Mouse (Mus musculus): Measurements from ENCODE around the gene Sidt2. TPM values are rescaled to one million over a fixed set of nuclear protein-coding genes. Genes with fewer than 3 reads are reported as not detected.
A peak's percentile ranks its signal among the peaks of the same experiment; 100 is the strongest.

The Sidt2 gene
- polyA plus RNA-seq, 1 experiment, result 122 TPM

- H3K4me1 ChIP-seq (ENCODE audit: control insufficient read depth, insufficient read depth, low read length), result peaks cover 14% of the 10 kb centered on the region
- no peak overlapping the region for H3K27ac ChIP-seq (ENCODE audit: insufficient read depth, low read depth, low read length)
- no peak for TF ChIP-seq CTCF (IDR thresholded peaks at IDR 0.05; ENCODE audit: low read depth, low read length)
- no peak for TF ChIP-seq POLR2A (IDR thresholded peaks at IDR 0.05; ENCODE audit: borderline replicate concordance, low read depth, low read length)
- no peak overlapping the region for H3K4me3 ChIP-seq (ENCODE audit: insufficient read depth, low read length)
Measured at GRCm38 (mm10) chr9:45941329-45941888, 13.6 kb downstream of the Sidt2 start.

DNA sequence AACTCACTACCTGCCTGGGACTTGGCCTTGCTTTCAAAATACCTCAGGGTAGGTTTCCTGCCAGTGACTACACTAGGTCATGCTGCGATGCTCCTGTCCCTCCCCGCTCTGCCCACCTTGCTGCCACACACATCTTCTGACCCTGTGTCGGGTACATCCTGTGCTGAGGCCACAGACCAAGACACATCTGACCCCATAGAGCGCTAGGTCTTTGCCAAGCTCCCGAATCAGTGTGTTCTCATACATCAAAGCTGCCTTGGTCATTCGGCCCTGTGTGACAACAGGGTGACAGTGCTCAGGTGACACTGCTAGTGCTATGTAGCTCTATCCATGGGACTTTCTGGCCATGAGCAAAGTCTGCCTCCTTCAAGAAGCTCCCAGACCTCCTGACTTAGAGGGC, 15.3 kb downstream of the Sidt2 start:
- H3K4me1 ChIP-seq (ENCODE audit: control insufficient read depth, insufficient read depth, low read length), result peaks cover 6% of the 10 kb centered on the region
- no peak overlapping the region for H3K4me3 ChIP-seq (ENCODE audit: insufficient read depth, low read length)
- no peak overlapping the region for H3K27ac ChIP-seq (ENCODE audit: insufficient read depth, low read depth, low read length)
- TF ChIP-seq POLR2A (IDR thresholded peaks at IDR 0.05; ENCODE audit: borderline replicate concordance, low read depth, low read length) (no peak), CTCF (IDR thresholded peaks at IDR 0.05; ENCODE audit: low read depth, low read length) (no peak)

DNA sequence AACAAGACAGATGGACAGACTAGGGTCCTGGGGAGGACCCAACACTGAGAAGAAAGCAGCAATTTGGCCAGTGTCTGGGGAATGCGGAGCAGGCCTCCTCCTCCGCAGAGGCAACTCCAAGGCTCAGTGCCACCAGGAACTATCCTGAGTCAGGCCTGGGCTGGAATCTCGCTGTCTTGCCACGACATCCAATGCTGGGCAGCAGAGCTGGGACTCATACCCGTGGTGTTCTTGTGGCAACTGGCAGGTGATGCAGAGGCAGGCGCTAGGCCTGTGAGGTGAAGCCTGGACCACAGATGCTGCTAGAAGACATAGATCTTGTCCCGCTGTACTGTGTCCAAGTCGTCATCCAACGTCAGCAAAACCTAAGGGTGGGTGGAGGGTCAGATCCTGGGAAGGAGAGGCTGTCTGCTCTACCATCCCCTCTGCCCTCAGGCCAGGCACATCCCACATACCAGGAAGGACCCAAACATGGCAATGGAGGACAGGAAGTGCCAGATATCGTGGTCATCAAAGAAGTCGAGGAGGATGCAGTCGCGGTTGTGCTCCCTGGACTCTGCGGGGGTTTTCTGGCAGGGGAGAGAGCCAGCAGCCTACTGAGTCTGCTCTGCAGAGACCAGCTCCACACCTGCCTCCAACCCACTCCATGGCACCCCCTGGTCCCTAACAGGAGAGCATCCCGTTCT, 16.0 kb downstream of the Sidt2 start:
- H3K4me1 ChIP-seq (ENCODE audit: control insufficient read depth, insufficient read depth, low read length), result no peaks in the 10 kb centered on the region
- no peak overlapping the region for H3K27ac ChIP-seq (ENCODE audit: insufficient read depth, low read depth, low read length)
- no peak for TF ChIP-seq CTCF (IDR thresholded peaks at IDR 0.05; ENCODE audit: low read depth, low read length)
- TF ChIP-seq POLR2A (IDR thresholded peaks at IDR 0.05; ENCODE audit: borderline replicate concordance, low read depth, low read length), result no peak
- H3K4me3 ChIP-seq (ENCODE audit: insufficient read depth, low read length), result no peak overlapping the region

- Histone ChIP-seq H3K4me1 (ENCODE audit: control insufficient read depth, insufficient read depth, low read length) (peaks cover 2% of the 10 kb centered on the region; the same call in 1 of the 2 replicates), H3K4me3 (ENCODE audit: insufficient read depth, low read length) (no peak overlapping the region), H3K27ac (ENCODE audit: insufficient read depth, low read depth, low read length) (no peak overlapping the region)
- TF ChIP-seq POLR2A (IDR thresholded peaks at IDR 0.05; ENCODE audit: borderline replicate concordance, low read depth, low read length) (no peak), CTCF (IDR thresholded peaks at IDR 0.05; ENCODE audit: low read depth, low read length) (no peak)
Measured at GRCm38 (mm10) chr9:45938088-45938487, 17.0 kb downstream of the Sidt2 start.

DNA sequence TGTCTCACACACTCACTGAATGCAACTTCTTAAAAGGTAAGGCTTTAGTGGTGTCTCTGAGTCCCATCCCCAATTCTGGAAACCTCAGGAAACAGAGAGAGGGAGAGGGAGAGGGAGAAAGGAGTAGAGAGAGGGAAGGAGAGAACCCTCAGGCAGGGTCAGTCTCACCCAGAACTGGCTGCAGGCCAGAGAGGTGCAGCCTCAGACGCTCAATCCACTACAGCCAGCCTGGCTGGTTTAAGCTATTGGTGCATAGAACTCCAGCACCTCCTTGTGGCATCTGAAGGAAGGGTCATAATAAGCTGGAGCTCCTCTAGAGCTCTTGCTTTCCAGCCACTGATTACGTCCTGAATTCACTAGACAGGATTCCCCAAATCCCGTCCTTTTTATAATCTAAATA, 18.2 kb downstream of the Sidt2 start:
- Histone ChIP-seq H3K27ac (ENCODE audit: insufficient read depth, low read depth, low read length) (no peak overlapping the region), H3K4me3 (ENCODE audit: insufficient read depth, low read length) (no peak overlapping the region), H3K4me1 (ENCODE audit: control insufficient read depth, insufficient read depth, low read length) (peaks cover 12% of the 10 kb centered on the region)
- TF ChIP-seq POLR2A (IDR thresholded peaks at IDR 0.05; ENCODE audit: borderline replicate concordance, low read depth, low read length), result no peak
- TF ChIP-seq CTCF (IDR thresholded peaks at IDR 0.05; ENCODE audit: low read depth, low read length), result peak; percentile 41; the same call in 1 of the 2 replicates

DNA sequence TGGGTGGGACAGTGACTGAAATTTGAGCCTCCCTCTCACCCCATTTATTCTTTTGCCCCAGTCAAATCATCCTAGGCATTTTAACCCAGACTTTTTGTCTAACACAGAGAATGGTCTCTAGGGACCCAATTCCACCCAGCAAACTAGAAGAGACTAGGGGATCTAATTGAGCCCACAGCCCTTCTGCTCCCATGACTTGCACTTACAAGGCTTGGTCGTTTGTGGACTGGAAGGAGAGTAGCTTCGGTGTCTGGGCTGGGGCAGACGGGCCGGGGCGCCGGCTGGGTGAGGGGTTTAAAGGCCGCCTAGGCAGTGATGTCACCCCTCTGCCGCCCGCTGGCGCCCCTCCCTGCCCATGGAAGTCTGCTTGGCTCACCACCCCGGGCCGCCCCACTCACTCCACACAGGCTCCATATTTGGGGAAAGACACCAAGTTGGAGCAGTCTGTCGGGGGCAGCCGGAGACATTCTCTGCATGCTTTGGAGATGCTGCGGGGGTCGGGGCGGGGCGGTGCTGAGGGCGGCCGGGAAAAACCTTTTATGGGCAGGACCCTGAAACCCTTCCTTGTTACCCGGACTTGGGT, 19.3 kb downstream of the Sidt2 start, which contains the start of gene Tagln:
Gene Tagln, minus strand, starts transcription at position 431 of the 583 bp plus-strand sequence.
- Histone ChIP-seq H3K4me1 (ENCODE audit: control insufficient read depth, insufficient read depth, low read length) (peaks cover 16% of the 10 kb centered on the region), H3K27ac (ENCODE audit: insufficient read depth, low read depth, low read length) (no peak within 1 kb of the TSS), H3K4me3 (ENCODE audit: insufficient read depth, low read length) (no peak within 1 kb of the TSS)
- no peak for TF ChIP-seq CTCF (IDR thresholded peaks at IDR 0.05; ENCODE audit: low read depth, low read length)
- TF ChIP-seq POLR2A (IDR thresholded peaks at IDR 0.05; ENCODE audit: borderline replicate concordance, low read depth, low read length), result no peak

- no peak overlapping the region for H3K4me3 ChIP-seq (ENCODE audit: insufficient read depth, low read length)
- peak overlapping the region; percentile 68 for H3K27ac ChIP-seq (ENCODE audit: insufficient read depth, low read depth, low read length)
- peaks cover 37% of the 10 kb centered on the region for H3K4me1 ChIP-seq (ENCODE audit: control insufficient read depth, insufficient read depth, low read length)
- TF ChIP-seq POLR2A (IDR thresholded peaks at IDR 0.05; ENCODE audit: borderline replicate concordance, low read depth, low read length) (no peak), CTCF (IDR thresholded peaks at IDR 0.05; ENCODE audit: low read depth, low read length) (no peak)
Measured at GRCm38 (mm10) chr9:45932571-45933415, 22.3 kb downstream of the Sidt2 start.

DNA sequence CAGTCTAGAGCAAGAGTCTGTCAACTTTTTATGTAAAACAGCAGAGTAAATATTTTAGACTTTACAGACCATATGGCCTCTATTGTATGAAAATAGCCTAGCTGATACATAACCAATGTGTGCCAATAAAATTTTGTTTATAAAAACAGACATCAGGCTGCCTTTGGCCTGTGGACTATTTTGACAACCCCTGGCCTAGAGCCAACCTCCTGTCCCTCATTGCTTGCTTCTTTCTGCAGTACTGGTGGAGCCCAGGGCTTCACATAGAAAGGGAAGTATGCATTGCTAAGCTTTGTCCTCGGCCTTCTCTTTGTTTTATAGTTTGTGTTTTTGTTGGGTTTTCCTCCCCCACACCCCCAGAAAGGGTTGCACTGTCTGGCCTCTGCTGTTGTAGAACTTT, 23.1 kb downstream of the Sidt2 start:
- Histone ChIP-seq H3K4me1 (ENCODE audit: control insufficient read depth, insufficient read depth, low read length) (peaks cover 37% of the 10 kb centered on the region), H3K4me3 (ENCODE audit: insufficient read depth, low read length) (no peak overlapping the region), H3K27ac (ENCODE audit: insufficient read depth, low read depth, low read length) (peak overlapping the region; percentile 68)
- no peak for TF ChIP-seq CTCF (IDR thresholded peaks at IDR 0.05; ENCODE audit: low read depth, low read length)
- no peak for TF ChIP-seq POLR2A (IDR thresholded peaks at IDR 0.05; ENCODE audit: borderline replicate concordance, low read depth, low read length)

GRCm38 (mm10) chr9:45929285-45929684, 25.8 kb downstream of the Sidt2 start:
- peak overlapping the region; percentile 72 for H3K27ac ChIP-seq (ENCODE audit: insufficient read depth, low read depth, low read length)
- TF ChIP-seq POLR2A (IDR thresholded peaks at IDR 0.05; ENCODE audit: borderline replicate concordance, low read depth, low read length), result no peak
- H3K4me3 ChIP-seq (ENCODE audit: insufficient read depth, low read length), result no peak overlapping the region
- H3K4me1 ChIP-seq (ENCODE audit: control insufficient read depth, insufficient read depth, low read length), result peaks cover 37% of the 10 kb centered on the region

Data from bone marrow macrophage, adult 2 months (primary cell).